Mouse (Mus musculus) forebrain, embryonic 10.5 days (tissue): ENCODE measurements around the gene Myg1. TPM values are rescaled to one million over a fixed set of nuclear protein-coding genes. Genes with fewer than 3 reads are reported as not detected.

Source experiments
- DNase-seq: peaks from one replicate; pipeline ENCODE4 v3.0.0-alpha.2; 2017; ENCODE audit warnings: low spot score; ENCODE audit errors: extremely low spot score
- H3K27ac ChIP-seq: fragments of 300-500 bp; sonication (generic); 2 replicates; pipeline ENCODE4 v1.5.1; 2016; ENCODE audit warnings: mild to moderate bottlenecking
- H3K27me3 ChIP-seq: fragments of 300-500 bp; sonication (generic); 2 replicates; pipeline ENCODE4 v1.6.1; 2016; ENCODE audit warnings: mild to moderate bottlenecking; ENCODE audit not compliant: poor library complexity, severe bottlenecking
- H3K36me3 ChIP-seq: fragments of 300-500 bp; sonication (generic); replicated peaks from 2 replicates; pipeline ENCODE4 v1.6.1; 2016; ENCODE audit warnings: mild to moderate bottlenecking, moderate library complexity
- H3K4me1 ChIP-seq: fragments of 300-500 bp; sonication (generic); 2 replicates; pipeline ENCODE4 v1.6.1; 2016
- H3K4me3 ChIP-seq: fragments of 300-500 bp; sonication (generic); 2 replicates; pipeline ENCODE4 v1.5.1; 2016; ENCODE audit warnings: mild to moderate bottlenecking, moderate library complexity
- H3K9me3 ChIP-seq: fragments of 300-500 bp; sonication (generic); 2 replicates; pipeline ENCODE4 v1.6.1; 2016; ENCODE audit warnings: mild to moderate bottlenecking, moderate library complexity
- WGBS: fragments of 180-500 bp; shearing (Covaris S2); methylation state at CpG from one replicate; pipeline ENCODE4 v1.1.7; 2016; 5-methylcytosine and 5-hydroxymethylcytosine counted together
- polyA plus RNA-seq: library from polyadenylated mRNA; unstranded; fragments of >200 nt; fragmentation: Nextera tagmentation; extraction: Ambion mirVana; gene quantifications from 2 replicates; pipeline ENCODE4 v1.2.1, GENCODE M21; 2016

Myg1 gene
- polyA plus RNA-seq, result 127 and 128 TPM in 2 replicates

DNA sequence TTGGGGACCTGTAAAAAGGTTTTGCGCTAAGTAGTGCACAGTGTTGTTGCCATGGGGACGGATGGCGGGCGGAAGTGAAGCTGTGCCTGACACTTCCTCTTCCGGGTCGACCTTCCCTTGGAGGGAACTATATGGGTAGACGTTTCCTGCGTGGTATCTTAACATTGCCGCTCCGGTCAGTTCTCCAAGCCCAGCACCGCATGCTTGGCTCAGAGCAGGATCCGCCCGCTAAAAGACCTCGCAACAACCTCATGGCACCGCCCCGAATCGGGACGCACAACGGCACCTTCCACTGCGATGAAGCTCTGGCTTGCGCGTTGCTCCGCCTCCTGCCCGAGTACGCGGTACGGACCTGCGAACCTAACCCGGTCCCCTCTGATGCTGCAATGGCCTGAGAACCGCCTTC, at the start of gene Myg1:
Myg1 (plus strand) TSS at position 100 of the 406 bp plus-strand sequence.
- Histone ChIP-seq H3K9me3 (no peaks in the 10 kb centered on the region), H3K27ac (peak within 1 kb of the TSS; percentile 86), H3K4me3 (peak within 1 kb of the TSS; percentile 89), H3K27me3 (no peaks in the 10 kb centered on the region), H3K36me3 (peaks cover 84% of the 10 kb centered on the region), H3K4me1 (peaks cover 35% of the 10 kb centered on the region)
- under 1% methylated on average over 30 of the region's 30 CpGs for WGBS
- DNase-seq, result peak; percentile 86

DNA sequence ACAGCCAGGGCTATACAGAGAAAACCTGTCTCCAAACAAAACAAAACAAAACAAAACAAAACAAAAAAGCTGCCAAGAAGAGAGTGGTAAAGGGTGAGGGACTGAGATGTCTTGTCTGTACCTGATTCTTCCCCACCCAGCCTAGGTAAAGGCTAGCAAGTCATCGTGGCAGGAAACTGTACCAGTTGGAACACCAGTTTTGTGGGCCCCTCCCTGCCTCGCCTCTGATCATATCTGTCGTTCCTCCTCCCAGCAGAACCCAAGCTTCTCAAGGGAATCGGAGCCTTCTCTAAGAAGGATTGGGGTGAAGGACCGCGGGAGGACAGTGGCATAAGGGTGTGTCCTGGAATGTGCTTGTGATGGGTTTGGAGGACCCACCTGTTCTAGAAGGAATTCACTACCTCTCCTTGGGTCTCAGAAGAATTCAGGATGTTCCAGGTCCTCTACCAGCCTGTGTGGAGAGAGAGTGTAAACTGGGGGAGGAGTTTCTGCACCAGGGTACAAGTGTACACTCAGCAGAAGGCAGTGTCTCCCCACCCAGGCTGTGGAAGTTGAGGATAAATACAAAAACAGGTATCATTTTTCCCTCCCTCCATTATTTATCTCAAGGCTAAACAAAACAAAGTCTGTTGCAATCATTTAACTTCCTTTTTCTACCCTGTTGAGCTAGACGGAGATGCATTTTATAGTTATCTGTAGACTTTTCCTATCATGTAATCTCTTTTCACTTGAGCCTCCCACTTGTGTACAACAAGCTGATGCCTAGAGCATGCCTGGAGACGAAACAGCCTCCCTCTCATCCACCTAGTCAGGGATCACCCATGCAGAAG, 48.8 kb upstream of the Myg1 start:
- 86% methylated on average over 8 of the region's 8 CpGs for WGBS
- no peaks in the 10 kb centered on the region for H3K27me3 ChIP-seq
- no peaks in the 10 kb centered on the region for H3K9me3 ChIP-seq
- DNase-seq, result no peak
- H3K4me3 ChIP-seq, result no peak overlapping the region
- peaks cover 25% of the 10 kb centered on the region for H3K36me3 ChIP-seq
- peaks cover 25% of the 10 kb centered on the region for H3K4me1 ChIP-seq
- no peak overlapping the region for H3K27ac ChIP-seq

DNA sequence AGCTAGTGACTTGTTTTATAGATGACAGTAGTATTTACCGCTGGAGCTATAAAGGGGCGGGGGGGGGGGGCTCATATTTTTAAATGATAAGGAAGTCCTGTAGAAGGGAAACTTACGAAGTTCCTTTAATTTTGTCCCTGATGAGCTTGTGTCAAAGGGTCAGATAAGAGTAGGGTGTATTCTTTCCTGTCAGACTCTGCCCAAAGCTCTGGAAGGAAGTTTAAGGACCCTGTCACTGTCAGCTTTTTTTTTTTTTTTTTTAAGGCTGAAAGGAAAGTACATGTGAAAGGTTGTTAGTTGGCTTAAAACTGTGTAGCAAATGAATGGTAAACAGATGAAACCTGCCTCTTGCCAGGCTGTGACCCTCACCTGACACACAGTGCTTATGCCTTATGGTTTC, 47.9 kb upstream of the Myg1 start:
- DNase-seq, result no peak
- Histone ChIP-seq H3K36me3 (peaks cover 25% of the 10 kb centered on the region), H3K4me3 (no peak overlapping the region), H3K27me3 (no peaks in the 10 kb centered on the region), H3K4me1 (peaks cover 23% of the 10 kb centered on the region), H3K9me3 (no peaks in the 10 kb centered on the region), H3K27ac (no peak overlapping the region)
- 83% methylated on average over 3 of the region's 3 CpGs for WGBS

DNA sequence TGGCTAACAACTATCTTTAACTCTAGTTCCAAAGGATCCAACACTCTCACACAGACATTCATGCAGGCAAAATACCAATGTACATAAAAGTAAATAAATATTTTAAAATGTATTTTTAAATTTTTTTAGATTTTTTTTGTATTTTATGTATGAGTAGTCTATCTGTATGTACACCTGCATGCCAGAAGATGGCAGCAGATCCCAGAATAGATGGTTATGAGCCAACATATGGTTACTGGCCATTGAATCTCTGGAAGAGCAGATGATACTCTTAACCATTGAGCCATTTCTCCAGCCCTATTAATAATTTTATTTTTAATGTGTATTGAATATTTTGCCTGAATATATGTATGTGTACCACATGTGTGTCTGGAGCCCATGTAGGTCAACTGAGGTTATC, 44.1 kb upstream of the Myg1 start:
- DNase-seq, result no peak
- Histone ChIP-seq H3K9me3 (no peaks in the 10 kb centered on the region), H3K4me1 (0 out of 2 replicates have a peak, but pooled peaks cover 2% of the 10 kb centered on the region), H3K27ac (no peak overlapping the region), H3K27me3 (no peaks in the 10 kb centered on the region), H3K4me3 (no peak overlapping the region), H3K36me3 (peaks cover 5% of the 10 kb centered on the region)

DNA sequence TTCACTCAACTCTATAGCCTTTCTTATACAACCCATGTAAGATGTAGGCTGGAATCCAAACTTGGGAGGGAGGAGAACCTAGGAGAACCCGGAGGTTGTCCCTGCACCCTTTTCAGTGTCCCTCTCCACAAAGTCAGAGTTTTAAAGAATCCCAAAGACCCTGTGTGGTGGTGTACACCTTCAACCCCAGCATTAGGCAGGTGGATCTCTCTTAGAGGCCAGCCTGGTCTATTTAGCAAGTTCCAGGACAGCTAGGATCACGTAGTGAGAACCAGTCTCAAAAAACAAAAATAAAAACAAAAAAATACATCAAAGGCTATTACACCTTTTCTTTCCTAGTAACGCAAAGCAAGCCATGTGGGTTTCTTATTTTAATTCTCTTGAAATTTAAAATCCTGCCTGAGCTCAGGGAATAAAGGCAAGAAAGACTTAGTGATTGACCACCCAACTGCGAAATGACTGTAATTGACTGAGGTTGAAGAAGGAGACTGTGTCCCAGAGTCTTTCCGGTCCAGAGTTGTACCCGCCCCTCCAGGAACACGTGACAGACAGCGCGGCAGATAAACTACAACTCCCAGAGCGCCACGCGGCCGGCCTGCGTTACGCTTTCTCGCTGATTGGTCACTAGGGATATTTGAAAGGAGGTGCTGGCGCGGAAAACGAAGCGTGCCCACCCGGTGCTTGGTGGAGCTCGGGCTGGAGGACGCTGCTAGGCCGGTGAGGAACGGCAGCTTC, 35.7 kb upstream of the Myg1 start, which contains the start of gene Espl1:
Espl1 (plus strand) TSS at position 634 of the 735 bp plus-strand sequence.
- WGBS, result 7% methylated on average over 25 of the region's 25 CpGs
- DNase-seq, result peak; percentile 98
- Histone ChIP-seq H3K4me1 (peaks cover 11% of the 10 kb centered on the region), H3K36me3 (peaks cover 31% of the 10 kb centered on the region), H3K4me3 (peak within 1 kb of the TSS; percentile 89), H3K27me3 (no peaks in the 10 kb centered on the region), H3K9me3 (no peaks in the 10 kb centered on the region), H3K27ac (peak within 1 kb of the TSS; percentile 89)

DNA sequence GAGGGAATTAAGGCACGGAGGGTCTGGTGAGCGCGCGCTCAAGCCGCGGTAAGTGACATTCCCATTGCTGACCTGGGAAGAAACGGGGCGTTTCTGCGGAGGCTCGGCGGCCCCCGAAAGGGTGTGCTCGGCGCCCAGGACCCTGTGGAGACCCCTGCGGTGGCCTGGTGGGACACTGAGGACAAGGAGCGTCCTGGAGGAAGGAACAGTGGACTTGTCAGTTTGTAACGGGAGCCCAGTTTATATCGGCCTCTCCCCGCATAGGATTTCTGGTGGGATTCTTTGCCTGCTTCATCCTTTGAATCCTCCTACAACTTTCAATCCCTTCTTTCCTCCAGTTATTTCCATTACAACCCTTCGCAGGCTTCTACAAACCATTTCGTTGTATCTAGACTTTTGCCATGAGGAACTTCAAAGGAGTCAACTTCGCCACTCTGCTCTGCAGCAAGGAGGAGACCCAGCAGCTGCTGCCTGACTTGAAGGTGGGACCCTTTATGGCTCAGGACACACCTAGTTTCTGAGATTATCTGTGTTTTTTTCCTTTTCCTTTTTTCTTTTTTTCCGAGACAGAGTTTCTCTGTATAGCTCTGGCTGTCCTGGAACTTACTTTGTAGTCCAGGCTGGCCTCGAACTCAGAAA, 35.0 kb upstream of the Myg1 start:
- Histone ChIP-seq H3K27ac (peak overlapping the region; percentile 89), H3K4me1 (peaks cover 11% of the 10 kb centered on the region), H3K4me3 (peak overlapping the region; percentile 89), H3K27me3 (no peaks in the 10 kb centered on the region), H3K36me3 (peaks cover 38% of the 10 kb centered on the region), H3K9me3 (no peaks in the 10 kb centered on the region)
- DNase-seq, result no peak
- 7% methylated on average over 24 of the region's 24 CpGs for WGBS

DNA sequence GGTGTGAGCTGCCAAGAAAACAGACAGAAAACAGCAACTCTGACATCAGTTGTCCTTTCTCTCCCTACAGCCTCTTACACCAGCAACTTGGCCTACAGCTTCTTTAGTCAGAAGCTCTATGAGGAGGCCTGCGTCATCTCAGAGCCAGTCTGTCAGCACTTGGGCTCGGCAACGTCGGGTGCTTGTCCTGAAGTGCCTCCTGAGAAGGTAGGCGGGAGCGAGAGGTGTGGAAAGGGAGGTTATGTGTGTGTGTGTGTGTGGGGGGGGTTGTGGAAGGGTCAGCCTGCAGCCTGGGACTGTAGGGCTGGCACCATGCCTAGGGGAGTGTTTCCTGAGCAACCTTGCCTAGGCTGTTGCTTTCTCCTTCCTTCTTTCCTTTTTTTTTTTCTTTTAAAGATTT, 29.0 kb upstream of the Myg1 start:
- Histone ChIP-seq H3K4me1 (no peaks in the 10 kb centered on the region), H3K4me3 (no peak overlapping the region), H3K36me3 (peaks cover 96% of the 10 kb centered on the region), H3K9me3 (no peaks in the 10 kb centered on the region), H3K27me3 (no peaks in the 10 kb centered on the region), H3K27ac (no peak overlapping the region)
- 94% methylated on average over 6 of the region's 6 CpGs for WGBS
- DNase-seq, result no peak

DNA sequence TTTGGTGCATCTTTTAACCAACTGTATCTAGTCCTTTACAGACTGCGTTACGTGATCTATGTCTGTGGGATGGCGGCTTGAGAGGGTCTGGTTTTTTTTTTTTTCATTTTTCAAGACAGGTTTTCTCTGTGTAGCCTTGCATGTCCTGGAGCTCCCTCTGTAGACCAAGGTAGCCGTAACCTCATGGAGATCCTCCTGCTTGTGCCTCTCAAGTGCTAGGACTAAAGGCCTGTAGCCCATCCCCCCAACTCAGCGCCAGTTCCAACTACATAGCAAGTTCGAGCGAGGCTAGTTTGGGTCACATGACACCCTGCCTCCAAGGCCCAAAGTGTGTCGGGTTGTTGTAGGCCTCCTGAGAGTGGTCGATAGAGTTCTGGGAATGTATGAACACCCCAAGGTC, 22.8 kb upstream of the Myg1 start:
- peaks cover 96% of the 10 kb centered on the region for H3K36me3 ChIP-seq
- no peaks in the 10 kb centered on the region for H3K4me1 ChIP-seq
- no peaks in the 10 kb centered on the region for H3K27me3 ChIP-seq
- no peak overlapping the region for H3K4me3 ChIP-seq
- WGBS, result 90% methylated on average over 9 of the region's 9 CpGs
- H3K9me3 ChIP-seq, result no peaks in the 10 kb centered on the region
- DNase-seq, result no peak
- no peak overlapping the region for H3K27ac ChIP-seq

DNA sequence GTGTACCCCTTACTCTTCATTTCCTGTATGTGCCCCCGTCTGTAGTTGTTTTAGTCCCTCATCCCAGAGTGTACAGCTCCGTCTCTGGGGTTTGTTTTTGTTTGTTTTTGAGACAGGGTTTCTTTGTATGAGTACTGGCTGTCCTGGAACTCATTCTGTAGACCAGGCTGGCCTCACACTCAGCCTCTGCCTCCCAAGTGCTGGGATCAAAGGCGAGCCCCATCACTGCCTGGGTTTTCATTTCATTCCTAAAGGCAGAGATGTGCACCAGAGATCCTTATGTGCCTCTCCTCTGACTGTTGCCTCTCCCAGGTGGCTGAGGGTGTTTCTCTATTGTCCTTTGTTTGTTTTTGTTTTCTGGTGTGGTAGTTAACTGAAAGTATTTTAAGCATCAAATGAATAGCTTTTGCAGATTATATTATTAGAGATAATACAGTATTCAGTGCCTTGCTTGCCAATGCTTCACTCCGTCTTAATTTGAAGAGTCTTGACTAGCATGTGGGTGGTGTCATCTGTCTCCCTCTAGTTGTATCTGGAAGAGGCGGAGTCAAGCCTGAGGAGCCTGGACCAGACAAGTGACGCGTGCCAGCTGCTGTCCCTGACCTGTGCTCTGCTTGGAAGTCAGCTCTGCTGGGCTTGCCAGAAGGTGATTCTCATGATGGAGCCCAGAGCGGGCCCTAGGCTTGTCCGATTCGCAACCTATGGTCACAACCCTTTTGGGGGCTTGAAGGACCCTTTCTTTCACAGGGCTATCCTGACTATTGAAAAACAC, 21.2 kb upstream of the Myg1 start:
- Histone ChIP-seq H3K4me3 (no peak overlapping the region), H3K9me3 (no peaks in the 10 kb centered on the region), H3K36me3 (peaks cover 96% of the 10 kb centered on the region), H3K27me3 (no peaks in the 10 kb centered on the region), H3K27ac (no peak overlapping the region), H3K4me1 (no peaks in the 10 kb centered on the region)
- DNase-seq, result no peak
- 91% methylated on average over 10 of the region's 10 CpGs for WGBS

DNA sequence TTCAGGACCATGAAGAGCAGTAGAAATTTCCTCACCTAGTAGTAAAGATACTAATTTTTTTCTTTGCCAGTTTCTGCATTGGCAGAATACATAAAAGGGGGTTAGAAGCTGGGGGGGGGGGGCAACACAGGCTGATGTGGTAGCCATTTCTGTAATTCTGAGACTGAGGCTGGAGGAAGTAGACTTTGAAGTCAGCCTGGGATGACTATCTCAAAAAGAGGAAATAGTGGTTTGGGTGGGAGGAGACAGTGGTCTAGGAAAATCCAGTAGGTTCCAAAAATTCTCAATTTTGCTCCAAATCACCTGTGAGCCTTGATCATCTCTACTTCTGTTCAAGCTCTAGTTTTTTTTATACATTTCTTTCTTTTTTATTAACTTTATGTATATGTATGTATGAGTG, 20.0 kb upstream of the Myg1 start:
- Histone ChIP-seq H3K4me3 (no peak overlapping the region), H3K4me1 (no peaks in the 10 kb centered on the region), H3K36me3 (peaks cover 96% of the 10 kb centered on the region), H3K27ac (no peak overlapping the region), H3K27me3 (no peaks in the 10 kb centered on the region), H3K9me3 (no peaks in the 10 kb centered on the region)
- no peak for DNase-seq

DNA sequence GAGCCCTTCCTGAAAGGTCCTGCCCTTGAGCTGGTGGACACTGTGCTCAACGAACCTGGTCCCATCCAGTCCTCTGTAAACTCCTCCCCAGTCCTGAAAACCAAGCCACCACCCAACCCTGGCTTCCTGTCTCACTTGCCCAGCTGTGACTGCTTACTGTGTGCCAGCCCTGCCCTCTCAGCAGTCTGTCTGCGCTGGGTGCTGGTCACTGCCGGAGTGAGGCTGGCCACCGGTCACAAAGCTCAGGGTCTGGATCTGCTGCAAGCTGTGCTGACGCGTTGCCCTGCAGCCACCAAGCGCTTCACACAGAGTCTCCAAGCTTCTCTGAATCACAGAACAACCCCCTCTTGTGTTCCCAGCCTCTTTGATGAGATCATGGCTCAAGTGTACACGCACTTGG, 16.2 kb upstream of the Myg1 start:
- 94% methylated on average over 8 of the region's 8 CpGs for WGBS
- H3K27me3 ChIP-seq, result no peaks in the 10 kb centered on the region
- H3K36me3 ChIP-seq, result peaks cover 95% of the 10 kb centered on the region
- no peak overlapping the region for H3K4me3 ChIP-seq
- no peak for DNase-seq
- no peaks in the 10 kb centered on the region for H3K9me3 ChIP-seq
- no peaks in the 10 kb centered on the region for H3K4me1 ChIP-seq
- no peak overlapping the region for H3K27ac ChIP-seq

DNA sequence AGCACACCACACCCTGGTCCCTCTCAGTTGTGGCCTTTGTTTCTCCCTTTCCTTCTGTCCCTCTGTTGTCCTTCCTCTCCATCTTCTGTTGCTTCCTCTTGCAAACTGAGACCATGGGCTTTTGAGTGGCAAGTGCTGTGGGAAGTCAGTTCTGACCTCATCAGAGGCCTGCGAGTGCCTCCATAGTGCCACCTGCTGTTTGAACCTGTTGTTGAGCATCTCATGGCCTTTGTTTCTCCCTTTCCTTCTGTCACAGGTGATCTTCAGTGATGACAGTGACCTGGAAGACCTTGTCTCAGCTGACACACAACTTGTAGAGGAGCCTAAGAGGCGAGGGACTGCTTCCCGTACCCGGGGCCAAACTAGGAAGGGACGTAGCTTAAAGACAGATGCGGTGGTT, 15.2 kb upstream of the Myg1 start:
- H3K4me3 ChIP-seq, result no peak overlapping the region
- no peak for DNase-seq
- WGBS, result 91% methylated on average over 6 of the region's 6 CpGs
- no peaks in the 10 kb centered on the region for H3K27me3 ChIP-seq
- H3K4me1 ChIP-seq, result no peaks in the 10 kb centered on the region
- H3K9me3 ChIP-seq, result no peaks in the 10 kb centered on the region
- peaks cover 97% of the 10 kb centered on the region for H3K36me3 ChIP-seq
- no peak overlapping the region for H3K27ac ChIP-seq
